Mouse (Mus musculus) spleen, adult 2 months (tissue): Measurements from ENCODE around the gene Gm37240.

Experiments used
- CTCF ChIP-seq: fragments of 200-500 bp; IDR thresholded peaks from 2 replicates; pipeline ENCODE4 v1.5.1; 2011; ENCODE audit warnings: mild to moderate bottlenecking, inconsistent platforms; ENCODE audit not compliant: insufficient read depth, insufficient read length, insufficient replicate concordance; ENCODE audit errors: extremely low read depth
- POLR2A ChIP-seq: fragments of 200-500 bp; IDR thresholded peaks from 2 replicates; pipeline ENCODE4 v1.6.1; 2011; ENCODE audit warnings: low read depth, low read length, inconsistent platforms

GRCm38 (mm10) chr3:85923343-85923742, 36.0 kb upstream of the Gm37240 start:
- TF ChIP-seq CTCF (no peak), POLR2A (no peak)
